Mouse (Mus musculus) hindbrain, embryonic 14.5 days (tissue): ENCODE data around the gene Slc38a3. TPM values are rescaled to one million over a fixed set of nuclear protein-coding genes. Genes with fewer than 3 reads are reported as not detected.

Experiments used
- ATAC-seq: fragments of 200-750 bp; cut with Nextera tagmentation; 2 replicates; pipeline ENCODE4 v1.8.0; 2017; ENCODE audit warnings: moderate number of reproducible peaks, mild to moderate bottlenecking, moderate TSS enrichment, moderate library complexity; ENCODE audit not compliant: low FRiP score
- DNase-seq: peaks from one replicate; pipeline ENCODE4 v3.0.0-alpha.2; 2015; ENCODE audit warnings: low spot score
- H3K27ac ChIP-seq: fragments of 300-500 bp; sonication (generic); 2 replicates; pipeline ENCODE4 v1.5.1; 2014; ENCODE audit warnings: mild to moderate bottlenecking, moderate library complexity
- H3K27me3 ChIP-seq: fragments of 300-500 bp; sonication (generic); 2 replicates; pipeline ENCODE4 v1.6.1; 2014; ENCODE audit warnings: mild to moderate bottlenecking, low read length, mixed read lengths; ENCODE audit not compliant: control insufficient read depth, insufficient read depth
- H3K36me3 ChIP-seq: fragments of 300-500 bp; sonication (generic); replicated peaks from 2 replicates; pipeline ENCODE4 v1.6.1; 2014; ENCODE audit not compliant: control insufficient read depth, insufficient read depth
- H3K4me1 ChIP-seq: fragments of 300-500 bp; sonication (generic); replicated peaks from 2 replicates; pipeline ENCODE4 v1.6.1; 2014; ENCODE audit warnings: antibody characterized with exemption, low read length, mixed read lengths; ENCODE audit not compliant: control insufficient read depth, insufficient read depth
- H3K4me2 ChIP-seq: fragments of 300-500 bp; sonication (generic); replicated peaks from 2 replicates; pipeline ENCODE4 v1.6.1; 2014; ENCODE audit warnings: mild to moderate bottlenecking, moderate library complexity
- H3K4me3 ChIP-seq: fragments of 300-500 bp; sonication (generic); replicated peaks from 2 replicates; pipeline ENCODE4 v1.5.1; 2014; ENCODE audit warnings: mild to moderate bottlenecking, low read length
- H3K9ac ChIP-seq: fragments of 300-500 bp; sonication (generic); 2 replicates; pipeline ENCODE4 v1.6.1; 2014
- H3K9me3 ChIP-seq: fragments of 300-500 bp; sonication (generic); 2 replicates; pipeline ENCODE4 v1.6.1; 2016; ENCODE audit warnings: low read length; ENCODE audit not compliant: control insufficient read depth
- WGBS: fragments of 180-500 bp; shearing (Covaris S2); extraction: QIAGEN DNeasy Blood & Tissue Kit; methylation state at CpG from one replicate; pipeline ENCODE4 v1.1.7; 2014; 5-methylcytosine and 5-hydroxymethylcytosine counted together
- polyA plus RNA-seq: library from polyadenylated mRNA; unstranded; fragments of >200 nt; fragmentation: Nextera tagmentation; extraction: Ambion mirVana; gene quantifications from 2 replicates; pipeline ENCODE4 v1.2.1, GENCODE M21; 2014

Gene Slc38a3
- polyA plus RNA-seq, 1 experiment from 2014 or later = 48.3 TPM

DNA sequence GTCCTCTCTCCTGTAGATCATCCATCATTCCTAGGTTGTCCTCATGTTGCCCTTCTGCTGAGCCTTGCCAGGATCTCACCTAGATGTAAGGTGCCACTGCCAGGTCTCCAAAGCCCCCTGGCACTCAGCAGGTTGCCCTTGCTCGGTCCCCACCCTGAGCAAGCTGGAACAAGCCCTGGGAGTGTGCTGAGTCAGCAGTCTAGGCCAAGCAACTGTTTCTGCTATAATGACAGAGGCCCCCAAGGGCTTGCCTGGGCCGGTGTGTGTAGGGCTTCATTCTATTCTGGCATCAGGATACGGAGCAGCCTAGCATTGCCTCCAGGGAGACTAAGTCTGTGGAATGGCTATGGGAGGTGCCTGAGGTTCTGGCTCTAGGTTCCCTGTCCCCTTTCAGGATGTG, 8.6 kb downstream of the Slc38a3 start:
- WGBS = 41% methylated on average over 3 of the region's 3 CpGs
- ATAC-seq (no peak), DNase-seq (no peak)
- Histone ChIP-seq H3K4me1 (peaks cover 8% of the 10 kb centered on the region), H3K36me3 (no peaks in the 10 kb centered on the region), H3K9ac (no peak overlapping the region), H3K9me3 (no peaks in the 10 kb centered on the region), H3K4me3 (no peak overlapping the region), H3K27ac (no peak overlapping the region), H3K4me2 (no peak overlapping the region), H3K27me3 (peaks cover 6% of the 10 kb centered on the region)

DNA sequence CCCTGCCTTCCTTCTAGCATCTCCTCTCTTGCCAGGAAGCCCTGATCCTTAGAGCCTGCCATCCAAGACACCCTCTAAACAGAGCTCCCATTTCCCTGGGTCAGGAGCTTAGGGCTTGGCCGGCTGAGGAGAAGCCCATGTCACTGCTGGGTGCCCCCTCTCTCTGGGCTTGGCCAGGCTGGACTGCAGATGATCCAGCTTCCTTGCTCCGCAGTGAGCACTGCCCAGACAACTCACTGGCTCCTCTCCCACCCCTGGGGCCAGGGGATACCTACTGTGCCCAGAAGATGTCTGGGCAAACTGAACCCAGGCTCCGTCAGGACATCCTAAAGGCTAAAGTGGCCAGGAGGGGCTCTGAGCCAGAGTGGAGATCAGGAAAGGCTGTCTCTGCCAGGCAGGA, 9.4 kb downstream of the Slc38a3 start:
- Histone ChIP-seq H3K9ac (no peak overlapping the region), H3K4me2 (no peak overlapping the region), H3K4me3 (no peak overlapping the region), H3K36me3 (no peaks in the 10 kb centered on the region), H3K27ac (peak overlapping the region; percentile 11), H3K9me3 (no peaks in the 10 kb centered on the region), H3K27me3 (no peaks in the 10 kb centered on the region), H3K4me1 (peaks cover 8% of the 10 kb centered on the region)
- WGBS = 75% methylated on average over 3 of the region's 3 CpGs
- DNase-seq = no peak
- ATAC-seq = no peak

DNA sequence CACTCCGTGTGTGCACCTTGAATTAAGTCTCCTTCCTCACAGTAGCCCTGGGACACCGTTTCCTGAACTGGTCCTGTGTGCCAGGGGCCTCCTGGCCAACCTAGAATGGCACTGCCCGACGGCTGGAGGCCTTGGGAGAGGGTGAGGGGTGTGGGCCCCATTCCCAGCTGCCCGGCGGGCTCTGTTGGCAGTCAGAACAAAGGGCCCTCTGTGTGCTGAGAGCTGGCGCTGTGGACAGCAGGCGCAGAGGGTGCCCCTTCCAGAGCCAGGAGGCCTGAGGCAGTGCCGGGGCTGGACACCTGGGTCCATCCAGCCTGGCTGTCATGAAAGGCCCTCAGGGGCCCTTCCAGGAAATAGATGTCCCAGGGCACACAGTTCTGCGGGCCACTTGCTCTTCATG, 9.8 kb downstream of the Slc38a3 start:
- Histone ChIP-seq H3K9me3 (no peaks in the 10 kb centered on the region), H3K4me2 (no peak overlapping the region), H3K27ac (peak overlapping the region; percentile 11), H3K27me3 (no peaks in the 10 kb centered on the region), H3K4me1 (peaks cover 8% of the 10 kb centered on the region), H3K9ac (no peak overlapping the region), H3K4me3 (no peak overlapping the region), H3K36me3 (no peaks in the 10 kb centered on the region)
- DNase-seq (no peak), ATAC-seq (peak; percentile 52; the same call in 1 of the 2 replicates)
- 77% methylated on average over 8 of the region's 10 CpGs for WGBS

DNA sequence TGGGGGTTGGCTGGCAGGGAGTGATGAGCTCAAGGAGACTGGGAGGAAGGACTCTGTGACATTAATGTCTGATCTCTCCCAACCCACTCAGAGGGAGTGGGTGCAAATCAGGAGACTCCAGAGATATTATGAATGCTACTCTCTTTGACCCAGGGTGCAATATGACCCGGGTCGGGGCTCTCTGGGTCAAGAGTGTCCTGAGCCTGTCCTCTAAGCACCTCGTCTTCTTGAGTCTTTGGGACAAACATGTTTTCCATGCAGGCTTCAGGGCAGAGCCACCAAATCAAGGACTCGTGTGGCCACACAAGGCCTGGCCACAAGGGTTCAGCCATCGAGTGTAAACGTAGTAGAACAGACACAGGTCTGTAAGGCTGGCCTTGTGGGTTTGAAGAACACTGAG, 11.2 kb downstream of the Slc38a3 start:
- no peak overlapping the region for H3K9ac ChIP-seq
- H3K4me1 ChIP-seq = no peaks in the 10 kb centered on the region; the same call in none of the 2 replicates
- no peak overlapping the region for H3K4me3 ChIP-seq
- WGBS = 90% methylated on average over 6 of the region's 6 CpGs
- H3K36me3 ChIP-seq = no peaks in the 10 kb centered on the region
- no peak overlapping the region for H3K27ac ChIP-seq
- no peak for ATAC-seq
- H3K4me2 ChIP-seq = no peak overlapping the region
- DNase-seq = no peak
- no peaks in the 10 kb centered on the region for H3K9me3 ChIP-seq
- H3K27me3 ChIP-seq = no peaks in the 10 kb centered on the region

DNA sequence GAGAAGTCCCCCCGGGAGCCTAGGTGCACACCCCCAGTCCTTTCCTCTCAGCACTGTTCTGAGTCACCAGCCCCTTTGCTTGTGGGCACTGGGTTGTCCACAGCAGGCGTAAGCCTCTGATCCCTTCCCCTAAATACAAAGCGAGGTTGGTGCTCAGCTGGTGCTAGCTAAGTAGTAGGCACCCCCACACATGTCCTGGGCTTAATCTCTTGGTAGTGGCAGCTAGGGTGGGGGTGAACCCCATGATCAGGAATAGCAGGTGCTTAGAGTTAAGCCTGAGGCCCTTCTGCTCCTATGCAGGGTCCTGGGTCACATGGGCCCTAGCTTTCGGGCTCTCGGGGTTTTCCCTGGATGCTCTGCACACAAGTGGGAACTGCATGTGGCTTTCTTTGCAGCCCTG, 12.2 kb downstream of the Slc38a3 start:
- DNase-seq (no peak), ATAC-seq (no peak)
- no peak overlapping the region for H3K4me3 ChIP-seq
- H3K27ac ChIP-seq = no peak overlapping the region
- H3K36me3 ChIP-seq = no peaks in the 10 kb centered on the region
- no peaks in the 10 kb centered on the region for H3K9me3 ChIP-seq
- H3K9ac ChIP-seq = no peak overlapping the region
- no peaks in the 10 kb centered on the region; the same call in 1 of the 2 replicates for H3K4me1 ChIP-seq
- no peaks in the 10 kb centered on the region for H3K27me3 ChIP-seq
- WGBS = 82% methylated on average over 5 of the region's 5 CpGs
- no peak overlapping the region for H3K4me2 ChIP-seq

DNA sequence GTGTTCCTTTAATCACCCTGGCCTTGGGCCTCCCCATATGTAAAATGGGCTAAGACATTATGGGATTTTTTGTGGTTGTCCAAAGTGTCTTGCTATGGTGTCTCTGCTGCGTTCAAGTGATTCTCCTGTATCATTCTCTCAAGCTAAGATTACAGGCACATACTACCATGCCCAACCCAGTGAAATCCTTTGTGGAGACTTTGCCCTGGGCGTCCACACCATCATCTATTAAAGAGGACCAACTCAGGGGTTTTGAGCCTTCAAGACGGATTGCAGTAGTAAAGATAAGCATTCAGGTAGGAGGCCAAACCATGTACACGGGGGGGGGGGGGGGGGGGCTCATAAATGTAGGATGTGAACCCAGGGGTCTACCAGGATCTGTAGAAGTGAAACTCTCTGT, 14.7 kb downstream of the Slc38a3 start:
- Histone ChIP-seq H3K27me3 (no peaks in the 10 kb centered on the region), H3K4me3 (no peak overlapping the region), H3K27ac (no peak overlapping the region), H3K9me3 (no peaks in the 10 kb centered on the region), H3K36me3 (no peaks in the 10 kb centered on the region), H3K9ac (no peak overlapping the region), H3K4me2 (no peak overlapping the region), H3K4me1 (0 out of 2 replicates have a peak, but pooled peaks cover 8% of the 10 kb centered on the region)
- DNase-seq (no peak), ATAC-seq (no peak)
- WGBS = 83% methylated on average over 4 of the region's 4 CpGs

DNA sequence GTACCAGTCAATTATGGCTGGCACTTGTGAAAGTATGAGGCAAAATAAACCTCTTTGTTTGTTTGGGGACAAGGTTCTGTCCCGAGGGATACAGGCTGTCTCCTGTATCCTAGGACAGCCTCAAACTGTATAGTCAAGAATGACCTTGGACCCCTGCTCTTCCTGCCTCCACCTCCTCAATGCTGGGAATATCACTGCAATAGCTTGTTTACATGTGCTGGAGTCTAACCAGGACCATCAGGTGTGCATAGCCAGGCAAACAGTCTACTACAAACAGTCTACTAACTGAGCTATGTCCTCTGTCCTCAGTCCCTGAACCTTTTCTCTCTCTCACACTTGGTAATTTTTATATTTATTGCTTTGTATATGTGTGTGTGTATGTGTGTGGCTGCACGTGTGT, 15.9 kb downstream of the Slc38a3 start:
- Histone ChIP-seq H3K9ac (no peak overlapping the region), H3K36me3 (no peaks in the 10 kb centered on the region), H3K9me3 (no peaks in the 10 kb centered on the region), H3K27ac (no peak overlapping the region), H3K4me2 (no peak overlapping the region), H3K4me1 (0 out of 2 replicates have a peak, but pooled peaks cover 8% of the 10 kb centered on the region), H3K27me3 (no peaks in the 10 kb centered on the region), H3K4me3 (no peak overlapping the region)
- DNase-seq (no peak), ATAC-seq (no peak)
- WGBS = 88% methylated on average over 2 of the region's 2 CpGs

DNA sequence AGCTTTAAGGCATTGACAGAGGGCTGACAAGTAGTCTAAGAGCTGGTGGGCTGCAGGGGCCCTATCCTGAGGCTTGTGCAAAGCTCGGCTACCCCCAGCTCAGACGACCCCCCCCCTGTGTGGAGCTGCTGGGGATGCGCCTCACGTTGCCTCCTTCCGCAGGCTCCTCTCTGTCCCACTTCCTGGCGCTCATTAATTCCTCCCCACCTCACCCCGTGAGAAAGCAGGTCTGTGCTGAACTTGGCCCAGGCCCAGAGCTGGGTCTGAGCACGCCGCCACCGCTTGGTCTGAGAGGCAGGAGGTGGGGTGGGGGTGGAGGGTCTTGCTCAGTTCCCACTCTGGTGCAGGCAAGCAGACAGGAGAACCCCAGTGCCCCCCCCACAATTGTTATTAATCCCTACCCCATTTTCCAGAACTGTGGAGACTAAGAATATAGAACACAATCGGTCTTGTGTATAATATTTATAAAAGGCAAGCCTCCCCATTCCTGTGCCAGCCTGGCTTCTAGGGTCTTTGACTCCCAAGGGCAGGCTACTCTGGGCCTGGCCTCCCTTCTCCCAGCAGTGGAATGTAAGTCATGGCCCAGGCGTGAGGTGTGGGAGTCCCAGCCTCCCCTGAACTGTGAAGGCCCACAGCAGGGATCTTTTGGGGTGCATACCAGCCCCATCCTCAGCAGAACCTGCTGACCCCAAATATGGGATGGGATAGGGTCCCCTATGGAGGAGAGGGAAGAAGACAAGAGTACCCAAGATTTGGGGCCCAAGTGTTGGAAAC, 18.4 kb downstream of the Slc38a3 start:
- no peak overlapping the region for H3K4me2 ChIP-seq
- H3K4me1 ChIP-seq = 0 out of 2 replicates have a peak, but pooled peaks cover 8% of the 10 kb centered on the region
- no peaks in the 10 kb centered on the region for H3K9me3 ChIP-seq
- 29% methylated on average over 12 of the region's 12 CpGs for WGBS
- no peak overlapping the region for H3K9ac ChIP-seq
- H3K27me3 ChIP-seq = no peaks in the 10 kb centered on the region
- H3K27ac ChIP-seq = peak overlapping the region; percentile 75
- ATAC-seq (peak; percentile 80), DNase-seq (peak; percentile 43)
- H3K4me3 ChIP-seq = no peak overlapping the region
- H3K36me3 ChIP-seq = no peaks in the 10 kb centered on the region

DNA sequence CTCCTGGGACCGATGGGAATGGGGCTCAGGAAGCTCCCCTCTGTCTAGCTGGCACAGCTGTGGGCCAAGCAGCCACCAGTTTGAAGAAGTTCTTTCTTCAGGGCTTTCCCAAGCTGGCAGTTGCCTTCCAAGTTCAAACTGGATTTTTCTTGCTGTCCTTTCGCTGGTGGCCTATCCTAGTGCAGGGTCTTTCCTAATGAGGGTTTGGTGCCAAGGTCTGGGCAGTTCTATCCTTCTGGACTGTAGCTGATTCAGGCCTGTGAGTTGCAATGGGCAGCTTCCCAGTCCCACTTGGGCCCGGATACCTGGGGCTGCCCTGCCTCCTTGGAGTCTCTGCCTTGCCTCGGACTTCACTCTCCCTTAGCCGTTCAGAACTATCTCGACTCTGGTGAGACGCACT, 19.1 kb downstream of the Slc38a3 start:
- ATAC-seq = no peak

More for the DNA sequence above, 19.1 kb downstream of the Slc38a3 start:
- Histone ChIP-seq H3K4me1 (0 out of 2 replicates have a peak, but pooled peaks cover 8% of the 10 kb centered on the region), H3K9ac (no peak overlapping the region), H3K4me2 (no peak overlapping the region), H3K4me3 (no peak overlapping the region), H3K36me3 (no peaks in the 10 kb centered on the region), H3K9me3 (no peaks in the 10 kb centered on the region), H3K27me3 (no peaks in the 10 kb centered on the region), H3K27ac (peak overlapping the region; percentile 75)
- 66% methylated on average over 7 of the region's 7 CpGs for WGBS
- DNase-seq = no peak
